Mouse (Mus musculus): ENCODE data around the gene Rpl23.

DNA sequence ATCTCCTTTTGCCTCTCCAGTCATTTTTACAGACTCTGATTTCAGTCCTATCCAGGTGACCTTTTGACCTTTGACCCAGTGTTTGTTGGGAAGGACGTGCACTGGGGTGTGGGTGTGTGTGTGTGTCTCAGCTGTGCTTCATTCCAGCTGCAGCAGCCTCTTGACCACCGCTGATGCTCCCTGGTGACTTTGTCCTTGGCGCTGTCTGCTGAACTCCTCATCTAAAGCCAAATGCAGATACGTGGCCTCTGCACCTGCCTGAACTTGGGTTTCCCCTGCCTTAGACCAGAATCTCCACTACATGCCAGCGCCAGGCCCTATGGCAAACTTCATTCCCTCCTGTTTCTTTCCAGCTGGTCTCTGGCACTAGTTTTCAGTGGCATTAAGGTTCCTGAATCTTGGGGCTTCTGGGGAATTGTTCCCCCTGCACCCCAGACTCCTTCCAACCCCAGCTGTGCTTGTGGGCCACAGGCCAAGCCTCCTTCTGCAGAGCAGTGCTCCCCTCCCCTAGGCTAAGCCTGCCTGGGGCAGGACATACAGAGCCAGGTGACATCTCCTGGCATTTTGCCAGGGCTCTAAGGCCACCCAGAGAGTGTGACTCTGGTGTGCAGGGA lies 26.5 kb upstream of the Rpl23 start:
- TF ChIP-seq CTCF (IDR thresholded peaks at IDR 0.05; ENCODE audit: low read depth, low read length) = no peak
- TF ChIP-seq POLR2A (IDR thresholded peaks at IDR 0.05; ENCODE audit: borderline replicate concordance, low read depth, low read length) = no peak

Measured in bone marrow macrophage, adult 2 months (primary cell).